Mouse (Mus musculus): Measurements from ENCODE around the gene Slc1a5. TPM values are rescaled to one million over a fixed set of nuclear protein-coding genes. Genes with fewer than 3 reads are reported as not detected.

Slc1a5 gene
- total RNA-seq, 2 experiments from 2014 or later = 15.2 to 18.6 TPM

DNA sequence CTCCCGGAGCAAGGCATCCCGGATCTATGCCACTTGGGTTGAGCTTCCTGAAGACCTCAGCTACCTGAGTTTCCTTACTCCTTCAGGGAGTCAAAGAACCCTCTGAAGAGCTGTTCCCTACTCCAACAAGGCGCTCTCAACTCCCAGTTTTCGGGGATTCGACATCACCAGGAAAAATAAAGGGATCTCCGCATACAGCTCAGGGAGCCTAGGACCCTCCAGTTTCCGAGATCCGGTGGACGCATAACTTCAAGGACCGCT lies 345 bp downstream of the Slc1a5 start:
- no peak for DNase-seq
- intact Hi-C loops (cut with DNase I) = loop anchor here (2.0 kb wide), 1 partner anchor 21 kb away; no protein-coding TSS in a partner anchor

- intact Hi-C loops (cut with DNase I) = loop anchor here (2.0 kb wide), 1 partner anchor 21 kb away; no protein-coding TSS in a partner anchor
- DNase-seq = no peak
Measured at GRCm38 (mm10) chr7:16781816-16782554, 845 bp downstream of the Slc1a5 start.

DNA sequence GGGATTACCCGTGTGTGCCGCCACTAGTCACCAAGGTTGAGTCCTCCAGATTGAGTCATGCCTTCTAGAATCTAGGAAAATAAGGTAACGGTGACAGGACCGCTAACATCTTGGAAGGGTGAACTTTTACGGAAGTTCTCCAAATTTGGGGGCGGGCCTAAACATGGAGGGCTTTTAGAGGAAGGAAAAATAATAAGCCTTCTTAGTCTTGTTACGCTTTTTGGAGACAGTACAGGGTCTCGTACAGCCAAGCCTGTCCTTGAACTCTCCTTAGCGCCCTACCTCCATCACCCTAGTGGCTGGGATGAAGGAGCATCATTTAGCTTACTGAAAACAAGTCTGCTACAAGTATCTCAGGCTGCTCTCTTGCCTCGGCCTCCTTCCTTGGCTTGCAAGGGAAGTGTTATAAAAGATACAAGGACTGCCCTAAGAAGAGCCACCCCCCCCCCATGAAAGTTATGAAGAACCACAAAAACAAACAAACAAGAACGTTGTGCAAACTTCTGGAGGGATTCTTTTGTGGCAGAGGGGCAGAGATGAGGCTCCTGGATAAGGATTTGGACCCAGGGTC lies 1.5 kb downstream of the Slc1a5 start:
- no peak for DNase-seq
- intact Hi-C loops (cut with DNase I) = no loop called here

DNA sequence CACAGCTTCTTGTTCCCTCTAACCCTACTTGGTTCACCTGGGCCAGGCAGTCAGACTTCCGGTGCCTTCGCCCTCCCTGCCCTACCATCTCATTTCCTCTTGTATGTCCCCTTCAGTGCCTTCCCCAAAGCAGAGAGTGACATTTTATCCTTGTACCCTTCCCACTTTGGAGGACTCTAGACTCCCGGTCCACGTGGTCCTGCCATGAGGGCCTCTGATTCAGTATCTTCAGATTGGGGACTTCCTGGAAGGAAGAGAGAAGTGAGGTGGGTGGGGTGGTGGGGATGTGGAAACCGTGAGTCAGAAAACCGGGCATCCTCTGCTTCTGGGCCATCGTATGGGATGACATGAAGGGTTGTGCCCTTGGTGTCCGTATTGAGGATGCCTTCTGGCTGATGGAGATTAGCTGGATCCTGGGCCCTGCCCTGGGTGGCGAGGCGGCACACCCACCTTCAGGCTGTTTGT lies 2.1 kb downstream of the Slc1a5 start:
- DNase-seq = no peak
- intact Hi-C loops (cut with DNase I) = no loop called here

DNA sequence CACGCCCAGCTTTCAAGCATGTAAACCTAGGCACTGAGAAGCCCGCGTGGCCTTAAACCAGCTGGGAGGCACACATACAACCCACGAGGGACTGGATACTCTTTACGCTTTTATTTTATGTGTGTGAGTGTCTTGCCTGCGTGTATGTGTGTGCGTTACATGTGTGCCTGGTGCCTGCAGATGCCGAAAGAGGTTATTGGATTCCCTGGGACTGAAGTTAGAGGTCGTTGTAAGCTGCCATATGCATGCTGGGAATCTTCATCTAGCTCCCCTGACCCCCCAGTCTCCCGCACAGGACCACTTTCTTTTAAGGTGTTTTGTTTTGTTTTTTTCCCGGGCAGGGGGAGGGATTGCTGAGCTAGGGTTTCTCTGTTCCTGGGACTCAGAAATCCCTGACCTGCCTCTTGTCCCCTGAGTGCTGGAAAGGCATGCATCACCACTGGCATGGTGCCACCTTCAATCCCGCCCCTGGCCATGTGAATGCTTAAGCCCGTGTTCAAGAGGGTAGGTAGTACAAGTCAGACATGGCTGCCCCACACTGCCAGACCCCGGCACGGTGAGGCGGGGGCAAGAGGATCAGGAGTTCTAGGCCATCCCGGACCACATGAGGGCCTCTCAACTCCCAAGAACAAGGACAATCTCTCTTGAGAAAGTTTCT lies 2.7 kb downstream of the Slc1a5 start:
- intact Hi-C loops (cut with DNase I) = no loop called here

DNA sequence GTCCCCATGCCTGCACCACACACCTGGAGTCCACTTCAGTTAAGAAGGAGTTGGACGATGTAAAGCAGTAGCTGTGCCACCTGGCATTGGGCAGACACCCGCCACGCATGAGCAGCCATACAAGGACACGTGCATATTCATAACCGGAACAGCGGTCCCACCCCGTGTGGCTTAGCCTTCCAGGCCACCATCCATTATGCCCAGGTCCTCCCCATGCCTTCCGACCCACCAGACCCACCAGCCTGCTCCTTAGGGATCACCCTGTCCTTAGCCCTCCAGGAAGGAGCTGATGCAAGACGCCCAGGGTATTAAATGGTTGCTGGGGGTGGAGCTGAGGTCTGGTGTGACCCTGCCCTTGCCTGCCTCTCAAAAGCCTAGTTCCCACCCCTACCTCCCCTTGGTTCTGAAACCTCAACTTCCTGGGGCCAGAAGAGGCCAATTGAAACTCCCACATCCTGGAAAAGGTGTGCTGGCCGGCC lies 3.4 kb downstream of the Slc1a5 start:
- intact Hi-C loops (cut with DNase I) = no loop called here
- DNase-seq = no peak

More for the DNA sequence above, 2.7 kb downstream of the Slc1a5 start:
- peak in 1 of 2 experiments; percentile 55 for DNase-seq

- DNase-seq = no peak
- intact Hi-C loops (cut with DNase I) = no loop called here
Measured at GRCm38 (mm10) chr7:16785541-16786083, 4.5 kb downstream of the Slc1a5 start.

GRCm38 (mm10) chr7:16792316-16792715 lies 11.2 kb downstream of the Slc1a5 start:
- no peak for DNase-seq
- intact Hi-C loops (cut with DNase I) = no loop called here

GRCm38 (mm10) chr7:16793010-16793725 lies 12.0 kb downstream of the Slc1a5 start:
- no peak for DNase-seq
- intact Hi-C loops (cut with DNase I) = no loop called here

GRCm38 (mm10) chr7:16794886-16795285 lies 13.7 kb downstream of the Slc1a5 start:
- intact Hi-C loops (cut with DNase I) = no loop called here
- DNase-seq = no peak

DNA sequence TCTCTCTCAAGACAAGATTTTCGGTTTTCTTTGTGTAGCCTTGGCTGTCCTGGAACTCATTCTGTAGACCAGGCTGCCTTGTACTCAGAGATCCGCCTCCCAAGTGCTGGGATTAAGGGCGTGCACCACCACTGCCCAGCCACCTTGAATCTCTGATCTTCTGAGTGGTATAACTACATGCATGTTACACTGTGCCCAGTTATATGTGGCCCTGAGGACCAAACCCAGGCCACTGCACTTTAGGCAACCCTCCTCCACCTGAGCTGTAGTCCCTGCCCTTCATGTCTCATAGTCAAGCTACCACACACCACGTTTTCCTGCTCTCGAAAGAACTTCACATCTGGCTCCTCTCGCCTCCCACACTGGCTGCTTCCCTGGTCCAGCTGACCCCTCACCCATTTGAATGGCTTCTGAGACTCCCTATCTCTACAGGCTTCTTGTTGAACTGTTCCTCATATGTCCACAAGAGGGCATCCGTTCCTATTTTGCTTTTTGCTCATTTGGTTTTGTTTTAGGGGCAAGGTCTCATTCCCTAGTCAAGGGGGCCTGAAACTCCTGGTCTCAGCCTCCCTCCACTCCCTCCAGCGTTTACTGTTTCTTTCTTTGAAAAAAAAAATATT lies 23.4 kb downstream of the Slc1a5 start:
- no peak for DNase-seq
- intact Hi-C loops (cut with DNase I) = no loop called here

DNA sequence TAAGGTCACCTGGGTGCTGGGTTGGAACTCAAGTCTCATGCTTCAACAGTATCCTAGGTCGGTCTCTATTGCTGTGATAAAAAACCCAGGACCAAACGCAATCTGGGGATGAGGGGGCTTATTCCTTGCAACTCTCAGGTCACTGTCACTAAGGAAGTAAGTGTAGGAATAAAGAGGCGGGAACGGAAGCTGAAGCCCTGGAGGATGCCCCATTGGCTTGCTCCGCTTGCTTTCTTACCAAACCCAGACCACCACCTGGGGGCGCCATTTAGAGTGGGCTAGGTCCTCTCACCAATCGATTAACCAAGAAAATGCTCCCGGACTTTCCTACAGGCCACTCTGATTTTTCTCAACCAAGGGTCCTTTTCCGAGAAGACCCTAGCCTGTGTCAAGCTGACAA lies 26.8 kb downstream of the Slc1a5 start:
- DNase-seq = no peak
- intact Hi-C loops (cut with DNase I) = loop anchor here (2.0 kb wide), 1 partner anchor 63 kb away; no protein-coding TSS in a partner anchor

DNA sequence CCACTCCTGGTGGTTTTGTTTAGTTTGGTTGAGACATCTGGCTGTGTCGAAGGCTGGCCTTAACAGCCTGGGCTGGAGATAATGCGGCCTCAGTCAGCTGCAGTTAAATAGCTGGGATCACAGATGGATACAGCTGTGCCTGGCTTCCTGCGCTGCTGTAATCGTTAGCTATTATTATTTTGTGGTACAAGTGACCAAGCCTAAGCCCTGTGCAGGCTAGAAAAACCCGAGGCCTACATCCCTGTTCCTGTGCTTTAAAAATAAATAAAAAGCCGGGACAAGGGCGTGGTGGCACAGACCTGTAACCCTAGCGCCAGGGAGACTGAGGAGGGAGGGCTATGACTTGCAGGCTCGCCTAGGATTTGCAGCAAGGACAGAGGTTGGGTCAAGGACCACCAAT lies 27.5 kb downstream of the Slc1a5 start:
- intact Hi-C loops (cut with DNase I) = loop anchor here (2.0 kb wide), 1 partner anchor 64 kb away; no protein-coding TSS in a partner anchor

DNA sequence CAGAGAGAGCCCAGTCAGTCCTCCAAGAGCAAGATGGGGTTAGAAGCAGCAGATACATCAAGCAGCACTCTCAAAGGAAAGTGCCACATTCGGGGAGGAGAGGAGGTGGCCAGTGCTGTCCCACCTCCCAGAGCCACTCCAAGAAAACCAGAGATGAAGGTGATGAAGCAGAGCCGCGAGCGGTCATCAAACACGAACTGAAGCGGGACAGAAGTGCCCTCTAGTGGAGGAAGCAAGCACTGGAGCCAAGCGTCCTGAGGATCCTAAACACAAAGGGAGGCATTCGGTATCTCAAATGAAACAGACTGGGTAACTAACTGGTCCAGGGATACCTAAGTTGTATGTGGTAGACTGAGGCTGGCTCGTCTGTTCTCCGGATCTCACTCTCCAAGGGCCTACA lies 28.6 kb downstream of the Slc1a5 start:
- intact Hi-C loops (cut with DNase I) = loop anchor here (2.0 kb wide), 1 partner anchor 65 kb away; no protein-coding TSS in a partner anchor
- peak; percentile 58 to 64 for DNase-seq

More for the DNA sequence above, 27.5 kb downstream of the Slc1a5 start:
- no peak for DNase-seq

GRCm38 (mm10) chr7:16810399-16810919 lies 29.3 kb downstream of the Slc1a5 start:
- no peak for DNase-seq
- intact Hi-C loops (cut with DNase I) = no loop called here

DNA sequence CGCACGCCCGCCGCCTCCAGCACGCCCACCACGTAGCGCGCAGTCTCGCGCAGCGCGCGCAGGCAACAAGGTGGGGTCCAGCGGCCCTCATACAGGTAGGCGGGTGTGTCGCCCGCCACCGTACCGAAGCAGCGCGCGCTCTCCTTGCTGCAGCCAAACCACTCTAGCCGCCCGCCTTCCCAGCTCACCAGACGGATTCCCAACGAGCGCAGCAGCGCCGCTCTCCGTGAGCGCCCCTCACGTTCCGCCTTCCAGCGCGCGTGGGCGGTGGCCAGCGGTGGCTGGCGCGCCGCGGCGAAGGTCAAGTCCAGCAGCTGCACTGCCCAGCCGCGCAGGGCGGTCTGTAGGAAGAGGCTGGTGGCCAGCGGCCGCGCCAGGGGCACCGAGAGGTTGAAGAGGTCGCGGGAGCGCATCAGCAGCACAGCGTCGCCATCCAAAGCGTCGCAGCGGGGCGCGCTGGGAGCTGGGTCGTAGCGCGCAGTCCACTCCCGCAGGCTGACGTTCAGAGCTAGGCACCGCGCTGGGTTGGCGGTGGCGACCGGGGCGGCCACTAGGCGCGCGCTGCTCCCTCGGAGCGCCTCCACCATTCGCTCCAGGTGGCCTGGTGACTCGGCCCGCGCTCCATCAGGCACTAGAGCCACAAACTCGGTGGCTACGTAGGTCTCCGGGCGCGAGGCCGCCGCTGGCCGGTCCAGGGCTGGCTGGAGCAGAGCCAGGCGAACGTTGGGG lies 29.9 kb downstream of the Slc1a5 start:
- peak in 1 of 2 experiments; percentile 15 for DNase-seq

GRCm38 (mm10) chr7:16811649-16812070 lies 30.5 kb downstream of the Slc1a5 start:
- no peak for DNase-seq
- intact Hi-C loops (cut with DNase I) = no loop called here

More for the DNA sequence above, 29.9 kb downstream of the Slc1a5 start:
- intact Hi-C loops (cut with DNase I) = no loop called here

DNA sequence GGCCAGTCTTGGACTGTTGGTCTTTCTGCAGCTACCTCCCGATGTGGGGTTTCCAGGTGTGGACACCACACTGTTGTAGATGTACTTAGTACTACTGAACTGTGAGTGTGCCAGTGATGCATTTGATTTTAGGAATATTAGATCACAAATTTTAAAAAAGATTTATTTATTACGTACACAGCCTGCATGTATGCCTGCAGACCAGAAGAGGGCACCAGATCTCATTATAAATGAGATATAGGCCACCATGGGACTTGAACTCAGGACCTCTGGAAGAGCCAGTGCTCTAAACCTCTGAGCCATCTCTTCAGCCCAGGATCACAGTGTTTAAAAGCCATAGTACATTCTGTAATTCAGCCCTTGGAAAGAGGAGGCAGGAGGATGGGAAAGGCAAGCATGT lies 31.4 kb downstream of the Slc1a5 start:
- intact Hi-C loops (cut with DNase I) = no loop called here
- DNase-seq = no peak

- intact Hi-C loops (cut with DNase I) = no loop called here
Measured at GRCm38 (mm10) chr7:16815351-16815941, 34.3 kb downstream of the Slc1a5 start, which contains the start of gene Strn4. TSS of gene Strn4 (plus strand) at chr7:16815889.

More at GRCm38 (mm10) chr7:16815351-16815941, 34.3 kb downstream of the Slc1a5 start, which contains the start of gene Strn4:
- no peak for DNase-seq

Measured in gastrocnemius, postnatal 36 days (tissue).